Mouse (Mus musculus) layer of hippocampus, adult 8-10 months (tissue): Measurements from ENCODE around the gene Pidd1. TPM values are rescaled to one million over a fixed set of nuclear protein-coding genes. Genes with fewer than 3 reads are reported as not detected.

ENCODE experiments used
- DNase-seq, 2 experiments: peaks; one replicate each; pipeline ENCODE4 v3.0.0; 2022; ENCODE audit warnings: low spot score in 2 of 2
- total RNA-seq, 4 experiments: library from RNA; stranded (reverse); gene quantifications; 2 replicates each; pipeline ENCODE4 v1.2.4; 2022

Gene Pidd1
- 1 to 10 TPM; 1.1 to 2.0 (median 1.5) TPM for total RNA-seq

GRCm38 (mm10) chr7:141443828-141444237 lies at the start of gene Pidd1:
Gene Pidd1 (minus strand): TSS chr7:141444025.
- DNase-seq = no peak

DNA sequence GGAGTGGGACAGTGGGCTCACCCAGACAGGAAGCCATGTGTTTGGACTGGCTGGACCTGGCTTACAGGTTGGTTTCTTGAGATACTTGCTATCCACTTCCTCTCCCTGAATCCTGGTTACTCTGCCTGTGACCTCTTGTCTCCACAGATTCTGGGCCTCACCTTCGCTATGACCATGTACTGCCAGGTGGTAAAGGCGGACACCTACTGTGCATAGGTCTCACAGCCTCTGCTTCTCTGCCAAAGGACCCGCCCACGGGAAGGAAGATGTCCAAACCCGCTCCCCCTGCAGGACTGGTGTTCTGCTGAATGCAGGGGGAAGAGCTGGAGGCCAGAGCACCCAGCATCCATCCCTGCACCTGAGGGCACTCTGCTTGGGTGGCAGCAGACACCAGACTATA lies 48.9 kb upstream of the Pidd1 start:
- DNase-seq = no peak

- no peak for DNase-seq
These were observed 47.3 kb upstream of the Pidd1 start for GRCm38 (mm10) chr7:141491151-141491550.

DNA sequence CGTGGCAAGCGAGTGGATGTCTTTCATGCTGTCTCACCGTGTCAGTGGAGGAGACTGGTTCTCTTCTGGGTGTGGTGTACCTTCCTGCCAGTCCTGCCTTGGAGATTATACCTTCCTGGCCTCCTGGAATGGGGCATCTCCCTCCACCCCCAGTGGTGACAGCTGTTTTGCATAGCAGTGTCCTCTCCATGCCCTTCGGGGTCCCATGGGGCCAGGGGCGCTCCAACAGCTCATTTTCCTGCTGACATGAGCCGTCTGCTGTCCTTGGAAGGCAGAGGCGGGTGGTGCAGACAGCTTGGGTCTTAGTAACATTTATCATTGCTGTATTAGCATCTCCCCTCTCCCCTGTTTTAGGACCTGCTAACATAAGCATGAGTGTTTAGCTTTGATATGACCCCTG lies 43.3 kb upstream of the Pidd1 start:
- DNase-seq = no peak

GRCm38 (mm10) chr7:141486239-141486638 lies 42.4 kb upstream of the Pidd1 start:
- DNase-seq = no peak

GRCm38 (mm10) chr7:141485606-141486005 lies 41.8 kb upstream of the Pidd1 start:
- DNase-seq = no peak

DNA sequence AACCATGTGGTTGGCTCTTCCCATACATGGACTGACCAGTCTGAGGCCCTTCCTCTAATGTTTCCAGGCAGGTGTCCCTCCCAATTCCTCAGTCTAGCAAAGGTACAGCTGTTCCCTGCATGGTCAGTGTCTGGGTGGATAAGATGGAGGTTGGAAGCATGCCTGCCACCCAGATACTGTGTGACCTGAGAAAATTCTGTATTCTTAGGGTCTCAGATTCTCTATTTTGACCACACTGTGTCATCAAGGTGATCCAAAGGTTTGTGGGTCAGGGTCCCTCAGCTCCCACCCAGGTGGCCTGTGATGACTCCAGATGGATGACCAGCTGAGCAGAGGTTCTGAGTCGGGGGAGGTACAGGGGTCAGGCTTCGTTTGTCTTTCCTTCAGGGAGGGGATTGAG lies 41.4 kb upstream of the Pidd1 start:
- no peak for DNase-seq

- DNase-seq = no peak
These were observed 40.6 kb upstream of the Pidd1 start for GRCm38 (mm10) chr7:141484186-141485120.

DNA sequence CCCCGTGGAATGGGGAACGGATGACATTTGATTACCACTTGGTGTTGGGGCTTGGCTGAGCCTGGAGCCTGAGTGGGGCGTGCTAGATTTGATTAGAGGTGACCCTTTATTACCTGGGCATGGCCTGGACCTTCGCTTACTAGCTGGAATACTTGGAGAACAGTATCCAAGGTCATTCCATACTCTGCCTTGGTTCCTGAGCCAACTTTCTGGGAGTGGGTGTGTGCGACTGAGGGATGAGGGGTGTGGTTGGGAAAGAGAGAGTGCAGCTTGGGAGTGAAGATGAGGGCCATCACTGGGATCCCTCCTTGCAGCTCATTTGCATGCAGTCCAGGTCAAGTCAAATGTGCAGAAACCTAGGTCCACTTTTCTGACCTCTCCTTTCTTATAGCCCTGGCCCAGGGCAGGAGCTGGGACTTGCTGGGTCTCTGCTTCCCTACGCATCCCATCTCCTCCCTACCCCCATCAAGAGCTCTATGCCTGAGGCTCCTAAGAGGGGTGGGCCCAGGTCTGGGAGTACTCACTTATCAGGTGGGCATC lies 39.4 kb upstream of the Pidd1 start:
- no peak for DNase-seq

DNA sequence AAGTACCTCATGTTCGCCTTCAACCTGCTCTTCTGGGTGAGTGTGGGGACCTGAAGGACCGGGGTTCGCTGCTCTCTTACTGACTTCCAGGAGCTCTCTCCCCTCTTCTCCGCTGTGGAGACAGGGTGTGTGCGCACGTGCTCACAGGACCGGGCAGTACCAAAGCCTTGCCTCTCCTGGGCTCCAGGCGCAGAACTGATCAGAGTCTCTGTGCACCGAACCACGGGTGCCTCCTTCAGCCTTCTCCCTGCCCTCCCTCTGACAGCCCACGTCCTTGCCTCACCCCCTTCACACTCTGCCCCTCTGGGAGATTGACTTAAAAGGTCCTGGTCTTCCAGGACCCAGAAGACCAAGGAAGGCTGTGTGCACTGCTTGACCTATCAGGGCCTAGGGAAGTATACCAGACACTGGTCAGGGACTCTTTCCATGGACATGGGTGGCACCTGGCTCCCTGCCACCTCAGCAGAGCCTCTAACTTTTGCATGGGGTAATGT lies 38.8 kb upstream of the Pidd1 start:
- no peak for DNase-seq

DNA sequence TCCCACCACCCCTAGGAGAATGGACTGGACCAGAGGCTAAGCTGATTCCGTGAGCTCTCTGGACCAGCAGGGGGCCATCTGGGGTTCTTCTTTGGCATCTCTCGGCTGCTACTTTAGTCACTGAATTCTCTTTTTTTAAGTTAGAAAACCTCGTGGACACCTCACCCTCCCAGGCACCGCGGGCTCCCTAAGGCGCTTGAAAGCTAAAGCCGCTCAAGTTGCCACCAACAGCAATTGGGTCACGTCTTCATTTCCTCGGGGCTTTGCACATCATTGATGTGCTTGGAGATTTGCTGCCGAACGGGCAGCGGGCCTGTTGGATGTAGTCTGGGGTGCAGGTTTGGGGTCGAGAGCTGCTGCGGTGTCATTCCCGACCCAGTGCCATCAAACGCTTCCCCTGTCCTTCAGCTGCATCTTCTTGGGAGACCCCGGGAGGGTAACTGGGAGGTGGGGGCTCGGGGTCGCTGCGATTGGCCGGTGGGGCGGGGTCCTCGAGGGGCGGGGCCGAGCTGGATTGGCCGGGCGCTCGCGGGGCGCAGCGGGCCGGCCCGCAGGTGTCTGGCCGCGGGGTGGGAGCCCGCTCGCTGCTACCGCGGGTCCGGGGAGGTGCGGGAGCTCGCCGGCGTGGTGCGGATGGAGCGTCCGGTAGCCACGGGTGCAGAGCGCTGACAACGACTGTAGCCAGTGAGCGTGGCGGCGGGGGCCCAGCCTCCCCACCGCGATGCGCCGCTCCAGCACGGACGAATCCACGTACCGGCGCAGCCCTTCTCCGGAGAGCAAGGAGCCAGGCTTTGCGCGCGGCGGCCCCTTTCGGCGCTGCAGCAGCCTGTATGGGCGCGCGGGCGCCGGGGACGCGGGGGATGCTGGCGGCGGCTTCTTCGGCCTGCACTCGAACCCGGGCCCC lies 37.9 kb upstream of the Pidd1 start:
- no peak for DNase-seq

GRCm38 (mm10) chr7:141480842-141481497 lies 37.1 kb upstream of the Pidd1 start:
- peak in 1 of 2 experiments; percentile 75 for DNase-seq

DNA sequence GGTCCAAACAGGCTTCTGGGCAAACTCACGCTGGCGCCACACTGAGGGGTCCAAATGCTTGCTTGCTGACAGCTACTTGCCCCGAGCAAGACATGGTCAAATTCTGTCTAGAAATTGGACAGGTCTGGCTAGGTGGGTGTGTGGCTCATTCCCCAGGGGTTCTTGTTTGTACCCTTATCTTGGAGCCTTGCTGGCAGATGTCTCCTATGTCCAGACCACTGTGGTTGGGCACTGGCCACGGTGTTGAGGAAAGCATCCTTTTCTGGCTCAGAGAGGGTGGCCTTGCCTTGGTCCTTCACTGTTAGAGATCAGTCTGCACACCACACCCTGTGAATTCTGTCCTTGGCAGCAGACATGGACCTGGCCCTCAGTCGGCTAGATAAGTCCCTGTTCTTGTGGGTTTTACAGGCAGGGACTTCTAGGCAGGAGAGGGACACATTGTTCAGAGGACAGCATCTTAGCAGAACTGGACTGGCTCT lies 34.5 kb upstream of the Pidd1 start:
- no peak for DNase-seq

GRCm38 (mm10) chr7:141477578-141478269 lies 33.9 kb upstream of the Pidd1 start:
- DNase-seq = no peak

- DNase-seq = no peak
These were observed 33.2 kb upstream of the Pidd1 start for GRCm38 (mm10) chr7:141476981-141477370.

DNA sequence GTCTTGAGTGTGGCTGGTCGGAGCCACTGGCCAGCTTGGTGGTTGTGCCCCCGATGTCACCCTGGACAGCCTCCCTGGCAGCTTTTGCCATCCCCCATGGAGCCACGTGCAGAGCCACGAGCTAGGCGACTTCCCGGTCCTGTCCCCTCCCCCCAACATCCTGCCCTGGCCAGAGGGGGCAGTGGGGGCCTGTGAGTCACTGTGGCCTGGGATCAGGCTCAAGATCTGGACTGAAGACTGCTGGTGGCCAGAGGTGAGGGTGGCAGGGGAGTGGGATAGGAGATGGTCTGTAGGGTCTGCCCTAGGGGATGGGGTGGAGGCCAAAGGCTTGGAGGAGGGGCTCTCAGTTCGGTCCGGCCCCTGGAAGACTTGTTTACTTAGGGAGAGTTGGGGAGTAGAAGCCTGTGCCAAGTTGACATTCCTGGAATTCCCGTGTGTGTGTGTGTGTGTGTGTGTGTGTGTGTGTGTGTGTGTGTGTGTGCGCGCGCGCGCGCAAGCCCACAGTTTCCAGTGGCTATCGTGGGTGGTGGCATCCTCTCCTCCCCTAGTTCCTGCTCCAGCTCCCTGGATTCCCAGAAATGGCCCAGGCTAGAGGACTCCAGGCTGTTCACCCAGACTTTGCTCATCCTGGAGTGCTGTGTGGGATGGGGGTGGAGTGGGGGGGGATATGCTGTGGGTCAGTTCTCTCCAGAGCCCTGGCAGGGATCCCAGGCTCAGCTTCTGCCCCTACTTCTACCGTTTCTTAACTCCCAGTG lies 32.6 kb upstream of the Pidd1 start:
- DNase-seq = no peak

GRCm38 (mm10) chr7:141475805-141476158 lies 32.0 kb upstream of the Pidd1 start:
- no peak for DNase-seq

GRCm38 (mm10) chr7:141475011-141475804 lies 31.4 kb upstream of the Pidd1 start, which contains the start of the genes Polr2l and Tspan4:
Gene Polr2l (minus strand): TSS chr7:141475132.
Gene Tspan4 (plus strand): TSS chr7:141475240.
- peak in 1 of 2 experiments; percentile 82 for DNase-seq

- DNase-seq = no peak
These were observed 30.3 kb upstream of the Pidd1 start for GRCm38 (mm10) chr7:141474160-141474559.
